Comparison of ENCODE assay signal across 16 mouse cellular contexts in the genomic region with DNA sequence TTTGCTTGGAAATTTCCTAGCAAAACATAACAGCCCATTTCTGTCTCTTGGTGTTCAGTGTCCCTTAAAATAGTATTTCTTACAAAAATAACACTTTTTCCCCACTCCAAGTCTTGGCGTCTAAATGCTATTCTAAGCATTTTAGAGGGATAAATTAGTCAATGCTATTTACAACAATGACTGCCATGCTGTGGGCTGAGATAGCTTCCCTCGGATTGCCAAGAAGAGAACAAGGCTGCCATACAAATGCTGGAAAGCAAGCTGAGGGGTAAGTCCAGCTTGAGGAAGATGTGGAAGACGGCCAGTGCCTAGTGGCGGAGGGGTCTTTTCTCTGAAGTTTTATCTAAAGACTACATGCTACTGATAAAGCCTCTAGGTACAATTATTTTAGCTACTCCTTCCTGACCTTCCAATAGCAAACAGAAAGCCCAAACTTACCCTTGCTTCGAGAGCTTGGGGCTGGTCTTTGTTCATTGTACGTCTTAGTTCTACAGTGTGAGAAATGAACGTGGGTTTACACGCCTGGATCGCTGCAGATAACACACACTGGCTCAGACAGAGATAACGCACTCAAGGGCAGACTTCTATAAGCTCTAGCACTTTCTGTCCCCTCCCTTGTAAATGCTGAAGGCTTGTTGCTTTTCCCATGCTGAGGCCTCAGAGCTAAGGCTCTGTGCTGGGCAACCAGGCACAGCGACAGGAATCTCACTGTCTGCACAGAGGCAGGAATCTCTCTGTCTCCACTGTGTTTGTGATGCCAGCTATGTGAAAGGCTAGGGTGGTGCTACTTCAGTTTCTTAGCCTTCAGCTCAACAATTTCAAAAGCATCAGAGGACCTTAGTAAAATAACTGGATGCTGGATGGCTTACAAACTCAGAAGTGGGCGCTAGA.
DNase-seq lines count a peak whose midpoint lies in the region; ATAC-seq lines count a peak whose summit lies in the region.
"Had no signal": no experiment of that assay in that cellular context is flagged by ENCODE, and none has a peak within 500 bp of the region (broad histone marks: within the 10 kb centered on the region; RNA-seq: fewer than 3 reads in every experiment).

No protein-coding gene starts in this region.

- peak; percentile 57 to 58 for DNase-seq in left cerebral cortex, postnatal 14 days (ENCODE audit: low spot score in 2 of 2)
- no peak for DNase-seq in left cerebral cortex, postnatal 4 days
- peak; percentile 82 for DNase-seq in brain, adult 2 months (ENCODE audit: low read depth, low spot score)
- DNase-seq in adrenal gland, postnatal 36 days, result no peak
- no peak for DNase-seq in retina, embryonic 14.5 days (ENCODE audit: low spot score)
- DNase-seq: adrenal gland, adult 2 months; gastrocnemius, postnatal 25 days; layer of hippocampus, adult 9-11 months had no signal

- H3K36me3 ChIP-seq in forebrain, embryonic 15.5 days, result no peaks in the 10 kb centered on the region
- no peaks in the 10 kb centered on the region for H3K36me3 ChIP-seq in forebrain, embryonic 13.5 days (ENCODE audit: poor library complexity, severe bottlenecking)
- H3K36me3 ChIP-seq in liver, embryonic 15.5 days (replicated peaks), result no peaks in the 10 kb centered on the region
- H3K36me3 ChIP-seq: heart, embryonic 15.5 days; kidney, embryonic 15.5 days; limb, embryonic 10.5 days had no signal

- no peaks in the 10 kb centered on the region for H3K9me3 ChIP-seq in forebrain, embryonic 15.5 days
- peaks cover 4% of the 10 kb centered on the region; the same call in 1 of the 2 replicates for H3K9me3 ChIP-seq in forebrain, embryonic 13.5 days (replicated peaks)
- H3K9me3 ChIP-seq in liver, embryonic 15.5 days (replicated peaks), result no peaks in the 10 kb centered on the region
- H3K9me3 ChIP-seq: heart, embryonic 15.5 days; kidney, embryonic 15.5 days; limb, embryonic 10.5 days had no signal

- peaks cover 27% of the 10 kb centered on the region for H3K4me1 ChIP-seq in forebrain, embryonic 15.5 days
- peaks cover 25% of the 10 kb centered on the region for H3K4me1 ChIP-seq in forebrain, embryonic 13.5 days
- no peaks in the 10 kb centered on the region; the same call in 1 of the 2 replicates for H3K4me1 ChIP-seq in liver, embryonic 15.5 days (replicated peaks)
- H3K4me1 ChIP-seq: heart, embryonic 15.5 days; kidney, embryonic 15.5 days; limb, embryonic 10.5 days had no signal

- WGBS in forebrain, embryonic 15.5 days, result 61% methylated on average over 12 of the region's 12 CpGs
- WGBS in forebrain, embryonic 13.5 days, result 66% methylated on average over 12 of the region's 12 CpGs
- 36% methylated on average over 12 of the region's 12 CpGs for WGBS in liver, embryonic 15.5 days (ENCODE audit: insufficient replicate concordance)

- no peak for ATAC-seq in forebrain, embryonic 15.5 days (replicated peaks)
- no peak for ATAC-seq in forebrain, embryonic 13.5 days
- ATAC-seq in liver, embryonic 15.5 days (ENCODE audit: insufficient read depth), result peak; percentile 18; the same call in 1 of the 2 replicates
- ATAC-seq: inflammation-experienced regulatory T-cells, adult 6 months had no signal

- no peak overlapping the region for H3K4me2 ChIP-seq in forebrain, embryonic 15.5 days (replicated peaks)
- H3K4me2 ChIP-seq in forebrain, embryonic 13.5 days, result no peak overlapping the region
- H3K4me2 ChIP-seq in liver, embryonic 15.5 days, result no peak overlapping the region
- H3K4me2 ChIP-seq: heart, embryonic 15.5 days; kidney, embryonic 15.5 days had no signal

- H3K27me3 ChIP-seq in forebrain, embryonic 15.5 days, result no peaks in the 10 kb centered on the region
- H3K27me3 ChIP-seq in forebrain, embryonic 13.5 days, result no peaks in the 10 kb centered on the region
- H3K27me3 ChIP-seq in liver, embryonic 15.5 days, result no peaks in the 10 kb centered on the region
- H3K27me3 ChIP-seq: heart, embryonic 15.5 days; kidney, embryonic 15.5 days had no signal

- H3K27ac ChIP-seq in forebrain, embryonic 15.5 days (replicated peaks), result peak overlapping the region; percentile 66; the same call in 1 of the 2 replicates
- no peak overlapping the region for H3K27ac ChIP-seq in forebrain, embryonic 13.5 days
- no peak overlapping the region for H3K27ac ChIP-seq in liver, embryonic 15.5 days (replicated peaks)
- H3K27ac ChIP-seq: heart, embryonic 15.5 days; kidney, embryonic 15.5 days; limb, embryonic 10.5 days had no signal

- H3K4me3 ChIP-seq in forebrain, embryonic 15.5 days, result no peak overlapping the region
- no peak overlapping the region for H3K4me3 ChIP-seq in forebrain, embryonic 13.5 days
- no peak overlapping the region for H3K4me3 ChIP-seq in liver, embryonic 15.5 days (replicated peaks)
- H3K4me3 ChIP-seq: erythroblast, embryonic 14.5 days; heart, embryonic 15.5 days; kidney, embryonic 15.5 days; limb, embryonic 10.5 days had no signal

- H3K9ac ChIP-seq in forebrain, embryonic 15.5 days (replicated peaks), result no peak overlapping the region
- H3K9ac ChIP-seq in forebrain, embryonic 13.5 days, result no peak overlapping the region
- no peak overlapping the region for H3K9ac ChIP-seq in liver, embryonic 15.5 days
- H3K9ac ChIP-seq: heart, embryonic 15.5 days; kidney, embryonic 15.5 days had no signal

- intact Hi-C loops in left cerebral cortex, postnatal 14 days (cut with DNase I), result no loop called here
- intact Hi-C loops in left cerebral cortex, postnatal 4 days (cut with DNase I), result no loop called here

Comparison
In these comparisons a context has a peak if more than half of its experiments do, and no peak if none do; other contexts are left out.
1. DNase-seq: peak in left cerebral cortex, postnatal 14 days (2 of 2) and brain, adult 2 months (single experiment); none in left cerebral cortex, postnatal 4 days (single experiment), adrenal gland, postnatal 36 days (0 of 2) and retina, embryonic 14.5 days (single experiment).